Mouse (Mus musculus): ENCODE data around the gene Olfr1277. TPM values are rescaled to one million over a fixed set of nuclear protein-coding genes. Genes with fewer than 3 reads are reported as not detected.

Olfr1277 gene
- 0.22 TPM for polyA plus RNA-seq (2014; fragmentation: Illumina TruSeq; extraction: RNeasy Lipid Tissue Mini Kit (QIAGEN cat#74804); ENCODE audit: low read depth, low replicate concordance)

DNA sequence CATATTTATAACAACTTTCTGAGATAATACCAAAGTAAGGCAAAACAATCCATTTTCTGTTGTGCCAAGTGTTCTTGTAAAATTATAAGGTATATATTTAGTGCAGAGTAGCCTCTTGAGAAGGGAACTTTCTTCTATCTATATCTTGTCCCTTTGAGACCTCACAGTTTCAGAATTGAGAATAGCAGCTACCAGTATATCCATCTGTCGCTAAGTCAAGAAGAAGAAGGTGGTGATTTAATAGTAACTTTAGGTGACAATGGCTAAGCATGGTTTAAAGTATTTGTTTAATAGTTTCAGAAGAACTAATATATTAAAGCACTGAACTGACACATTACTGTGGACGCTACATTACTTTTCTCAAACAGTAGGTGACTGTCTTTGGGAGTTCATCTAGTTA is at the start of gene Olfr1277:
Gene Olfr1277 (minus strand): TSS at position 101 of the 400 bp plus-strand sequence.

DNA sequence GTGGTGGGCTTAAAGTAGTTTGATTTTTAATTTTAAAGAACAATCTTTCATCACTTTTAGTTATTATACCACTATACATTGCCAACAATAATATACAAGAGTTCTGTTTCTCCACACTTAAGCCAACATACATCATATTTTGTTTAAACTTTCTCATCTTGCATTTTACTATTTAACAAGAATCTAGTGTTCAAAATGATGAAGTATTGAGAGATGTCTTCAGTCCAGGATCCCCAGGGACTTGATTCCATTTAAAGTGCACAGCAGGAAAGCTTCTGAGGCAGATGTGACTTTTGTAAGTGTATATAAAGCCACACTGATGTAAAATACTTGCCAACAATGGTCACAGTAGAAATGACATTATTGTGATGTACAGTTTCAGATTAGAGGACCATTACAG is 39.8 kb upstream of the Olfr1277 start, which contains the start of gene Olfr1280:
Gene Olfr1280 (plus strand): TSS at position 301 of the 400 bp plus-strand sequence.

DNA sequence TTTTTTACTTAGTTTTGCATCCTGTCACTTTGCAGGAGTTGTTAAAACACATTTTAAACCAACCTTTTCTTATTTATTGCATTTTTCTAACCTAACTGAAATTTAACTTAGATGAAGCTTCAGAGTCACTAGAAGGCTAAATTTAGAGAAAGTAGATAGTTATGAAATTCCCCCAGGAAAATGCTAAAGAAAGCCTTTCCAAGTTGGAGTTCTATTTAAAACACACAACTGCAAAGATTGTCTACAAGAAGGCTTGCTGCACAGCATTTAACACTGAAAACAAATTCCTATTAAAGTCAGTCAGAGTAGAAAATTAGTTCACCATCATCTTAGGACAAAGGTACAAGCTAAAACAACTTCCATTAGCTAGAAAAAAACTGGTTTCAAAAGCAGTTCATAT is 26.5 kb upstream of the Olfr1277 start, which contains the start of gene Olfr1279:
Gene Olfr1279 (plus strand): TSS at position 262 of the 400 bp plus-strand sequence.

DNA sequence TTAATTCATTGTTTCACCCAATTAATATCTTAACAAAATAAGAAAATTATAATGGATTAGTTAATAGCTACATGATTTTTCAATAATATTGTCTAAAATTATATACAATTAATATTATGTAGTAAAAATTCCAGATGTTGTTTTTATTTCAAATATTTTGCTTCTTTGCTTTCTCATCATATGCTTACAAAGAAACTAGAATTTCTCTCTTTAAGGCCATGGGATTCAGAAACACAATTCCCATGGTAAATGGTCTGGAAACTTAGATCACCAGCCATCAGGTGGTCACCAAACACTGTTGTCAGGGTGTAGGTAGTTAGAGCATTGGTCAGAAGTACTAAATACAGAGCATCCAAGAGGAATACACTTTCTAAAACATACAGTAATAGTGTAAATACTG is 15.9 kb upstream of the Olfr1277 start, which contains the start of gene Olfr1278:
Gene Olfr1278 (plus strand): TSS at position 301 of the 400 bp plus-strand sequence.

DNA sequence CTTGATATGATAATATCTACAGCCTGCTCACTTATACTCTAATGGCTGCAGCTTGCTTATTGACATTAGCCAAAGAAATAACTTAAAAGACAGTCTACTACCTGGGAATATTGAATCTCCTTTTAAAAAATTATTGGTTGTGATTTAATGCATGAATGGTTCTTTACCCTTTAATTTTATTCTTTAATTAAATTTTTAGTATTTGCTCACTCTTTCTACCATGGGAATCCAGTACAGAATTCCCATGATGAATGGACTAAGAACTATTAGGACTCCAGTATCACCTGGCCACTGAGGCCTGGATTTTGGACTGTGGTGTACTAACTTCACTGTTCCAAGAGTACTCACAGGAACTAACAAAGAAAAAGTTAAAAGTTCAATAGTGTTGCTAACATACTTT is 19.7 kb downstream of the Olfr1277 start, which contains the start of gene Olfr1276:
Gene Olfr1276 (plus strand): TSS at position 301 of the 400 bp plus-strand sequence.

DNA sequence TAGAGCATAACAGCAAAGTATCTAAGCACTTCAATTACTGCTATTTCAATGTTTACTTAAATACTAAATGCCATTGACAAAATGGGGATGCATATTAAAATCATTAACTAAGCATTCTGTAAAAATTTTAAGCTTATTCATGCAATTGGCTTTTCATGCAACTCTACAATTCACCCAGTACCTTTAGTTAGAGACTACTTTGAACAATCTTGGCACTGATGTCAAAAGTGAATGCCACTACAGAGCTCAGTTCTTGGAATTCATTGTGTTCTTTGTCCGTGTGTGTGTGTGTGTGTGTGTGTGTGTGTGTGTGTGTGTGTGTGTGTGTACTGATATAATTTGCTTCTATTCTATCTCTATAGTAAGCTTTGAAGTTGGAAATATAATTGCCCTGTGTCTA is 38.7 kb downstream of the Olfr1277 start, which contains the start of gene Olfr1275:
Gene Olfr1275 (minus strand): TSS at position 101 of the 400 bp plus-strand sequence.

DNA sequence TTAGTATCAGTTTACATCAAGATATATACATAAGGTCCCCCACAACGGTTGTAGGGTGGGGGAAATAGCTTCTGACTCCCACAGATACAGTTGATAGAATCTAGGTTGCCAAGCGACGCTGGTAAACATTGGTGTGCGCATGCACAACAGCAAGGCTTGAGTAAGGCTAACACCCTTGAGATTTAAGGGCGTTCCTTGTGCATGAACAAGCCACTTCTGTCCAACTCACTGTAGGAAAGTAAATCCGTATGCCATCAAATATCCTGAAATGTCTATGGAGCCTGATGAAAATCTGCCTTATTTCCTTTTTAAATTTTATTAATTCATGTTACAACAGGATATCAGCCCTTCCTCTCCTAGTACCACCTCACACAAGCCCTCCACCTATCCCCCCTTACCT is 44.4 kb downstream of the Olfr1277 start, which contains the start of gene 4930430A15Rik:
Gene 4930430A15Rik (minus strand): TSS at position 101 of the 400 bp plus-strand sequence.

Other genes with a start within 250 kb of the Olfr1277 start
- 260 TPM for gene Gm13941, start 168.1 kb downstream of the Olfr1277 start, polyA plus RNA-seq (2014; fragmentation: Illumina TruSeq; extraction: RNeasy Lipid Tissue Mini Kit (QIAGEN cat#74804); ENCODE audit: low read depth, low replicate concordance)
- gene Gm15130, start 121.2 kb downstream of the Olfr1277 start, polyA plus RNA-seq (2014; fragmentation: Illumina TruSeq; extraction: RNeasy Lipid Tissue Mini Kit (QIAGEN cat#74804); ENCODE audit: low read depth, low replicate concordance) = 290 TPM
- gene 4930430A15Rik, start 44.5 kb downstream of the Olfr1277 start, polyA plus RNA-seq (2014; fragmentation: Illumina TruSeq; extraction: RNeasy Lipid Tissue Mini Kit (QIAGEN cat#74804); ENCODE audit: low read depth, low replicate concordance) = 618 TPM
- gene Olfr1275, start 38.8 kb downstream of the Olfr1277 start, polyA plus RNA-seq (2014; fragmentation: Illumina TruSeq; extraction: RNeasy Lipid Tissue Mini Kit (QIAGEN cat#74804); ENCODE audit: low read depth, low replicate concordance) = 0.13 TPM
- gene Olfr1276, start 19.6 kb downstream of the Olfr1277 start, polyA plus RNA-seq (2014; fragmentation: Illumina TruSeq; extraction: RNeasy Lipid Tissue Mini Kit (QIAGEN cat#74804); ENCODE audit: low read depth, low replicate concordance) = not detected
- gene Olfr1278, start 16.0 kb upstream of the Olfr1277 start, polyA plus RNA-seq (2014; fragmentation: Illumina TruSeq; extraction: RNeasy Lipid Tissue Mini Kit (QIAGEN cat#74804); ENCODE audit: low read depth, low replicate concordance) = not detected
- gene Olfr1279, start 26.5 kb upstream of the Olfr1277 start, polyA plus RNA-seq (2014; fragmentation: Illumina TruSeq; extraction: RNeasy Lipid Tissue Mini Kit (QIAGEN cat#74804); ENCODE audit: low read depth, low replicate concordance) = 0.59 TPM
- 1.7 TPM for gene Olfr1280, start 39.9 kb upstream of the Olfr1277 start, polyA plus RNA-seq (2014; fragmentation: Illumina TruSeq; extraction: RNeasy Lipid Tissue Mini Kit (QIAGEN cat#74804); ENCODE audit: low read depth, low replicate concordance)
- gene Olfr1281, start 52.4 kb upstream of the Olfr1277 start, polyA plus RNA-seq (2014; fragmentation: Illumina TruSeq; extraction: RNeasy Lipid Tissue Mini Kit (QIAGEN cat#74804); ENCODE audit: low read depth, low replicate concordance) = 0.11 TPM
- not detected for gene Olfr1282, start 62.0 kb upstream of the Olfr1277 start, polyA plus RNA-seq (2014; fragmentation: Illumina TruSeq; extraction: RNeasy Lipid Tissue Mini Kit (QIAGEN cat#74804); ENCODE audit: low read depth, low replicate concordance)
- gene Olfr1283, start 92.7 kb upstream of the Olfr1277 start, polyA plus RNA-seq (2014; fragmentation: Illumina TruSeq; extraction: RNeasy Lipid Tissue Mini Kit (QIAGEN cat#74804); ENCODE audit: low read depth, low replicate concordance) = 0.13 TPM
- gene Olfr1284, start 101.4 kb upstream of the Olfr1277 start, polyA plus RNA-seq (2014; fragmentation: Illumina TruSeq; extraction: RNeasy Lipid Tissue Mini Kit (QIAGEN cat#74804); ENCODE audit: low read depth, low replicate concordance) = not detected
- not detected for gene Olfr1286, start 149.0 kb upstream of the Olfr1277 start, polyA plus RNA-seq (2014; fragmentation: Illumina TruSeq; extraction: RNeasy Lipid Tissue Mini Kit (QIAGEN cat#74804); ENCODE audit: low read depth, low replicate concordance)
- not detected for gene Olfr1287, start 175.0 kb upstream of the Olfr1277 start, polyA plus RNA-seq (2014; fragmentation: Illumina TruSeq; extraction: RNeasy Lipid Tissue Mini Kit (QIAGEN cat#74804); ENCODE audit: low read depth, low replicate concordance)
- gene Olfr1288, start 200.0 kb upstream of the Olfr1277 start, polyA plus RNA-seq (2014; fragmentation: Illumina TruSeq; extraction: RNeasy Lipid Tissue Mini Kit (QIAGEN cat#74804); ENCODE audit: low read depth, low replicate concordance) = not detected
- gene Olfr1289, start 206.7 kb upstream of the Olfr1277 start, polyA plus RNA-seq (2014; fragmentation: Illumina TruSeq; extraction: RNeasy Lipid Tissue Mini Kit (QIAGEN cat#74804); ENCODE audit: low read depth, low replicate concordance) = not detected
- gene Olfr1290, start 219.7 kb upstream of the Olfr1277 start, polyA plus RNA-seq (2014; fragmentation: Illumina TruSeq; extraction: RNeasy Lipid Tissue Mini Kit (QIAGEN cat#74804); ENCODE audit: low read depth, low replicate concordance) = not detected
- gene Olfr1291-ps1, start 223.1 kb upstream of the Olfr1277 start, polyA plus RNA-seq (2014; fragmentation: Illumina TruSeq; extraction: RNeasy Lipid Tissue Mini Kit (QIAGEN cat#74804); ENCODE audit: low read depth, low replicate concordance) = not detected

All from testis, adult 10 weeks (tissue).